Mouse (Mus musculus): ENCODE data around the gene Taf6l.

Taf6l gene

GRCm38 (mm10) chr19:8786008-8786781 is at the start of gene Taf6l:
TSS of gene Taf6l (minus strand) at chr19:8786417.
- peak; percentile 98 for DNase-seq

- DNase-seq: no peak
Observed at GRCm38 (mm10) chr19:8832971-8833370, 46.8 kb upstream of the Taf6l start.

- DNase-seq: no peak
Observed at GRCm38 (mm10) chr19:8831262-8831661, 45.0 kb upstream of the Taf6l start.

GRCm38 (mm10) chr19:8830664-8831063 is 44.4 kb upstream of the Taf6l start:
- DNase-seq: no peak

GRCm38 (mm10) chr19:8829660-8830059 is 43.4 kb upstream of the Taf6l start, which contains the start of gene AC129217.1:
TSS of gene AC129217.1 (plus strand) at chr19:8829773.
- DNase-seq: no peak

GRCm38 (mm10) chr19:8822696-8823095 is 36.5 kb upstream of the Taf6l start:
- no peak for DNase-seq

GRCm38 (mm10) chr19:8821146-8821545 is 34.9 kb upstream of the Taf6l start:
- peak; percentile 84 for DNase-seq

GRCm38 (mm10) chr19:8820424-8820956 is 34.3 kb upstream of the Taf6l start:
- DNase-seq: no peak

GRCm38 (mm10) chr19:8819596-8820423 is 33.6 kb upstream of the Taf6l start, which contains the start of gene Hnrnpul2:
TSS of gene Hnrnpul2 (plus strand) at chr19:8820010.
- DNase-seq: peak; percentile 99

GRCm38 (mm10) chr19:8818801-8819595 is 32.8 kb upstream of the Taf6l start, which contains the start of gene Ttc9c:
TSS of gene Ttc9c (minus strand) at chr19:8819333.
- DNase-seq: peak; percentile 99

GRCm38 (mm10) chr19:8818301-8818798 is 32.1 kb upstream of the Taf6l start:
- DNase-seq: no peak

- no peak for DNase-seq
Observed at GRCm38 (mm10) chr19:8817001-8817400, 30.8 kb upstream of the Taf6l start.

- peak; percentile 74 for DNase-seq
Observed at GRCm38 (mm10) chr19:8815812-8816211, 29.6 kb upstream of the Taf6l start.

GRCm38 (mm10) chr19:8806810-8807209 is 20.6 kb upstream of the Taf6l start:
- DNase-seq: no peak

- DNase-seq: no peak
Observed at GRCm38 (mm10) chr19:8803879-8804660, 17.9 kb upstream of the Taf6l start.

GRCm38 (mm10) chr19:8803204-8803780 is 17.1 kb upstream of the Taf6l start:
- DNase-seq: no peak

- DNase-seq: peak; percentile 98
Observed at GRCm38 (mm10) chr19:8802130-8802821, 16.1 kb upstream of the Taf6l start, which contains the start of gene Zbtb3. TSS of gene Zbtb3 (plus strand) at chr19:8802555.

- DNase-seq: no peak
Observed at GRCm38 (mm10) chr19:8798947-8799315, 12.7 kb upstream of the Taf6l start.

GRCm38 (mm10) chr19:8798264-8798946 is 12.2 kb upstream of the Taf6l start, which contains the start of gene Polr2g:
TSS of gene Polr2g (minus strand) at chr19:8798577.
- peak; percentile 96 for DNase-seq

- DNase-seq: no peak
Observed at GRCm38 (mm10) chr19:8790171-8790570, 4.0 kb upstream of the Taf6l start.
